Mouse (Mus musculus) erythroblast, embryonic 14.5 days (primary cell): ENCODE results near the gene Fsip1. TPM values are rescaled to one million over a fixed set of nuclear protein-coding genes. Genes with fewer than 3 reads are reported as not detected.

Experiments used
- H3K27me3 ChIP-seq: 2 replicates; pipeline ENCODE4 v1.6.1; 2012; ENCODE audit warnings: inconsistent platforms; ENCODE audit not compliant: control insufficient read depth
- H3K36me3 ChIP-seq: 2 replicates; pipeline ENCODE4 v1.6.1; 2012; ENCODE audit warnings: mild to moderate bottlenecking, inconsistent platforms; ENCODE audit not compliant: control insufficient read depth
- H3K4me1 ChIP-seq: 2 replicates; pipeline ENCODE4 v1.6.1; 2012; ENCODE audit warnings: inconsistent platforms; ENCODE audit not compliant: control insufficient read depth
- H3K4me3 ChIP-seq: replicated peaks from 2 replicates; pipeline ENCODE3; 2012; ENCODE audit warnings: moderate library complexity, mild to moderate bottlenecking, inconsistent platforms
- H3K9me3 ChIP-seq: 2 replicates; pipeline ENCODE4 v1.6.1; 2012; ENCODE audit warnings: low read length, inconsistent platforms, mixed read lengths; ENCODE audit not compliant: control insufficient read depth
- GATA1 ChIP-seq: IDR thresholded peaks from 2 replicates; pipeline ENCODE4 v1.6.1; 2012; ENCODE audit warnings: low read length, inconsistent platforms, mixed read lengths
- TAL1 ChIP-seq: IDR thresholded peaks from 3 replicates; pipeline ENCODE4 v1.6.1; 2012; ENCODE audit warnings: low read length, inconsistent platforms, mixed read lengths
- polyA plus RNA-seq: library from polyadenylated mRNA; stranded (reverse); fragments of >175 nt; gene quantifications from 2 replicates; pipeline ENCODE4 v1.2.3, GENCODE M21; 2012

Fsip1 gene
- polyA plus RNA-seq, 1 experiment: not detected

- no peak overlapping the region for H3K4me3 ChIP-seq
- H3K4me1 ChIP-seq: no peaks in the 10 kb centered on the region
- TF ChIP-seq TAL1 (no peak), GATA1 (no peak)
- H3K9me3 ChIP-seq: no peaks in the 10 kb centered on the region
- H3K36me3 ChIP-seq: no peaks in the 10 kb centered on the region
- no peaks in the 10 kb centered on the region for H3K27me3 ChIP-seq
Measured at GRCm38 (mm10) chr2:118230544-118230943, 26.2 kb downstream of the Fsip1 start.

- H3K4me1 ChIP-seq: no peaks in the 10 kb centered on the region
- no peaks in the 10 kb centered on the region for H3K27me3 ChIP-seq
- no peaks in the 10 kb centered on the region for H3K36me3 ChIP-seq
- no peak overlapping the region for H3K4me3 ChIP-seq
- no peaks in the 10 kb centered on the region for H3K9me3 ChIP-seq
- TF ChIP-seq TAL1 (no peak), GATA1 (no peak)
Measured at GRCm38 (mm10) chr2:118228486-118229079, 28.2 kb downstream of the Fsip1 start.

- Histone ChIP-seq H3K27me3 (no peaks in the 10 kb centered on the region), H3K36me3 (no peaks in the 10 kb centered on the region), H3K4me3 (no peak overlapping the region), H3K4me1 (no peaks in the 10 kb centered on the region), H3K9me3 (no peaks in the 10 kb centered on the region)
- TF ChIP-seq GATA1: no peak
- no peak for TF ChIP-seq TAL1
Measured at GRCm38 (mm10) chr2:118225316-118226041, 31.3 kb downstream of the Fsip1 start.

GRCm38 (mm10) chr2:118217993-118218595 lies 38.7 kb downstream of the Fsip1 start:
- Histone ChIP-seq H3K9me3 (no peaks in the 10 kb centered on the region), H3K4me3 (no peak overlapping the region), H3K4me1 (no peaks in the 10 kb centered on the region), H3K27me3 (no peaks in the 10 kb centered on the region), H3K36me3 (no peaks in the 10 kb centered on the region)
- TF ChIP-seq TAL1 (no peak), GATA1 (no peak)

- Histone ChIP-seq H3K4me3 (no peak overlapping the region), H3K9me3 (no peaks in the 10 kb centered on the region), H3K4me1 (no peaks in the 10 kb centered on the region), H3K27me3 (no peaks in the 10 kb centered on the region), H3K36me3 (no peaks in the 10 kb centered on the region)
- TF ChIP-seq GATA1 (no peak), TAL1 (no peak)
Measured at GRCm38 (mm10) chr2:118209712-118210111, 47.1 kb downstream of the Fsip1 start.

- H3K36me3 ChIP-seq: no peaks in the 10 kb centered on the region
- H3K4me1 ChIP-seq: no peaks in the 10 kb centered on the region
- no peaks in the 10 kb centered on the region for H3K9me3 ChIP-seq
- TF ChIP-seq GATA1 (no peak), TAL1 (no peak)
- no peak overlapping the region for H3K4me3 ChIP-seq
- no peaks in the 10 kb centered on the region for H3K27me3 ChIP-seq
Measured at GRCm38 (mm10) chr2:118208651-118209050, 48.1 kb downstream of the Fsip1 start.

- no peaks in the 10 kb centered on the region for H3K27me3 ChIP-seq
- no peaks in the 10 kb centered on the region for H3K36me3 ChIP-seq
- no peak overlapping the region for H3K4me3 ChIP-seq
- no peaks in the 10 kb centered on the region for H3K4me1 ChIP-seq
- TF ChIP-seq GATA1: no peak
- TF ChIP-seq TAL1: no peak
- no peaks in the 10 kb centered on the region for H3K9me3 ChIP-seq
Measured at GRCm38 (mm10) chr2:118205991-118206585, 50.7 kb downstream of the Fsip1 start.

GRCm38 (mm10) chr2:118204646-118205045 lies 52.1 kb downstream of the Fsip1 start:
- Histone ChIP-seq H3K4me3 (no peak overlapping the region), H3K9me3 (no peaks in the 10 kb centered on the region), H3K27me3 (no peaks in the 10 kb centered on the region), H3K4me1 (no peaks in the 10 kb centered on the region), H3K36me3 (no peaks in the 10 kb centered on the region)
- TF ChIP-seq GATA1 (no peak), TAL1 (no peak)

GRCm38 (mm10) chr2:118203739-118204461 lies 52.9 kb downstream of the Fsip1 start:
- peaks cover 3% of the 10 kb centered on the region for H3K9me3 ChIP-seq
- no peaks in the 10 kb centered on the region for H3K27me3 ChIP-seq
- TF ChIP-seq GATA1 (no peak), TAL1 (no peak)
- no peak overlapping the region for H3K4me3 ChIP-seq
- no peaks in the 10 kb centered on the region for H3K4me1 ChIP-seq
- H3K36me3 ChIP-seq: no peaks in the 10 kb centered on the region
